Mouse (Mus musculus): ENCODE measurements at regions not wholly inside any gene's neighbourhood (a gene's known extent, or its start where the extent isn't known, plus 50 kb on each side); places are given as distances from the start of the nearest gene placed in this dataset.

GRCm38 (mm10) chr9:43660896-43661563, 82.8 kb upstream of the Nectin1 start:
- no peak overlapping the region for H3K27ac ChIP-seq
- H3K9me3 ChIP-seq: no peaks in the 10 kb centered on the region
- no peak overlapping the region for H3K9ac ChIP-seq
- H3K4me2 ChIP-seq: no peak overlapping the region
- no peaks in the 10 kb centered on the region for H3K27me3 ChIP-seq (replicated peaks)
- H3K36me3 ChIP-seq (replicated peaks): no peaks in the 10 kb centered on the region
- H3K4me1 ChIP-seq: no peaks in the 10 kb centered on the region
- 59% methylated on average over 11 of the region's 11 CpGs for WGBS
- no peak overlapping the region for H3K4me3 ChIP-seq
- ATAC-seq (replicated peaks): no peak

DNA sequence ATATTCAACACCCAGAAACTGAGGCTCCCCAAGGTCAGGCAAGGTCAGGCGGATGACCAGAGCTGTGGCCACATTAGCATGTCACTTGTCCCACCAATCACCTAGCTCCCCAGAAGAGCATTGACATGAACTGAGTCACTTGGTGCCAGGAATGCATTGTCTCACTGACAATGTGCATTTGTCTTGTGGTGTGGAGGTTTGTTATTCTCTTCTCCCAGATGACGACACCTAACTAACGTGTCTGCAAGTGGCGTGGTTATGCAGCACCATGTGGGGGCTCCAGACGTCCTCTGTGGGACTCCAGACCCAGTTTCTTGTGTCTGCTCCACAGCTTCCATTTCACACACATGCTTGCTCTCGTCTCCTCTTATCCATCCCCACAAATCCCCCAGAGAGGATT, 82.1 kb upstream of the Nectin1 start:
- no peak overlapping the region for H3K4me3 ChIP-seq
- ATAC-seq (replicated peaks): no peak
- H3K36me3 ChIP-seq (replicated peaks): no peaks in the 10 kb centered on the region
- H3K27me3 ChIP-seq (replicated peaks): no peaks in the 10 kb centered on the region
- 76% methylated on average over 6 of the region's 6 CpGs for WGBS
- H3K27ac ChIP-seq: no peak overlapping the region
- H3K9me3 ChIP-seq: no peaks in the 10 kb centered on the region
- no peaks in the 10 kb centered on the region for H3K4me1 ChIP-seq
- H3K9ac ChIP-seq: no peak overlapping the region
- H3K4me2 ChIP-seq: no peak overlapping the region

- Histone ChIP-seq H3K9me3 (no peaks in the 10 kb centered on the region), H3K4me1 (no peaks in the 10 kb centered on the region), H3K27me3 (replicated peaks) (no peaks in the 10 kb centered on the region), H3K27ac (no peak overlapping the region), H3K4me2 (no peak overlapping the region), H3K9ac (no peak overlapping the region), H3K36me3 (replicated peaks) (no peaks in the 10 kb centered on the region), H3K4me3 (no peak overlapping the region)
- ATAC-seq (replicated peaks): no peak
- WGBS: 80% methylated on average over 6 of the region's 6 CpGs
Observed at GRCm38 (mm10) chr9:43667386-43667785, 76.4 kb upstream of the Nectin1 start.

GRCm38 (mm10) chr9:43667974-43668373, 75.8 kb upstream of the Nectin1 start:
- no peaks in the 10 kb centered on the region for H3K4me1 ChIP-seq
- ATAC-seq (replicated peaks): no peak
- H3K27ac ChIP-seq: no peak overlapping the region
- H3K4me2 ChIP-seq: no peak overlapping the region
- no peaks in the 10 kb centered on the region for H3K27me3 ChIP-seq (replicated peaks)
- H3K9me3 ChIP-seq: no peaks in the 10 kb centered on the region
- WGBS: 83% methylated on average over 4 of the region's 4 CpGs
- no peaks in the 10 kb centered on the region for H3K36me3 ChIP-seq (replicated peaks)
- no peak overlapping the region for H3K9ac ChIP-seq
- H3K4me3 ChIP-seq: no peak overlapping the region

DNA sequence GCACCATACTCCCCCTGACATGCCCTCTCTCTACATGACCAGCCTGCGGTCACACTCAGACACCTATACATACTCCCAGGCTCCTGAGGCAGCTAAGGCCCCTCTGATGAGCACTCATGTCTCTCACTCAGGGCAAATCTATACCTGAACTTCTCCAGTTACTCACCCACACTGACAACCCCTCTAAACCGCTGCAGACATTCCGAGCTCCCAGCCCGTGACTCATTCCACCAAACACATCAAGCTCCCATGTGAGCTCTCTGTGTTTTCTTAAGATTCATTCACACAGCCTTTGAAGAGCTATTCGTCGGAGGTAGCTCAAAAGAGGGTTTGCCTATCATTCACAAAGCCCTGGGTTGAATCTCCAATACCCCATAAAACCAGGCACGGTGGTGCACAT, 75.1 kb upstream of the Nectin1 start:
- no peak overlapping the region for H3K4me2 ChIP-seq
- H3K4me1 ChIP-seq: no peaks in the 10 kb centered on the region
- no peaks in the 10 kb centered on the region for H3K9me3 ChIP-seq
- no peak for ATAC-seq (replicated peaks)
- no peaks in the 10 kb centered on the region for H3K36me3 ChIP-seq (replicated peaks)
- no peak overlapping the region for H3K27ac ChIP-seq
- no peaks in the 10 kb centered on the region for H3K27me3 ChIP-seq (replicated peaks)
- no peak overlapping the region for H3K9ac ChIP-seq
- no peak overlapping the region for H3K4me3 ChIP-seq
- 66% methylated on average over 7 of the region's 7 CpGs for WGBS

DNA sequence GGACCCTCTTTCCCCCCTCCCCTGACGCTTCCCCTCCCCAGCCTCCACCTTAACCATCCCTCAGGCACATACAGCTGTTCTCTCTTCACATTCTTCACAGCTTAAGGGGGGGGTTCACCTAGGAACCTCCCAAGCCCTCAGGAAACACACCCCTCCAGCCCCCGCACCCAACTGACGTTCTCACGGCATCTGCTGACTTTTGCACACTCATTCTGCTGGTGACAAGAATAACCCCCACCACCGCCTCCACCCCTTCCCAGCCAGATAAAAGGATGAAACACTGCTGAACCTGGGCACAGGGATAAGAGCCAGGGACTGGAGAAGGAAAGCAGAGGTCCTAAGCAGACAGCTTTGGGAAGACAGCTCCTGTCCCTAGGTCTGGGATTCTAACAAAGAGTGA, 73.2 kb upstream of the Nectin1 start:
- no peaks in the 10 kb centered on the region for H3K36me3 ChIP-seq (replicated peaks)
- 67% methylated on average over 5 of the region's 5 CpGs for WGBS
- H3K9me3 ChIP-seq: no peaks in the 10 kb centered on the region
- no peak overlapping the region for H3K9ac ChIP-seq
- peaks cover 9% of the 10 kb centered on the region; the same call in 1 of the 2 replicates for H3K4me1 ChIP-seq
- no peak overlapping the region for H3K4me2 ChIP-seq
- ATAC-seq (replicated peaks): no peak
- H3K4me3 ChIP-seq: no peak overlapping the region
- H3K27ac ChIP-seq: no peak overlapping the region
- no peaks in the 10 kb centered on the region for H3K27me3 ChIP-seq (replicated peaks)

- WGBS: 66% methylated on average over 4 of the region's 4 CpGs
Observed at GRCm38 (mm10) chr9:43673171-43673680, 70.6 kb upstream of the Nectin1 start.

DNA sequence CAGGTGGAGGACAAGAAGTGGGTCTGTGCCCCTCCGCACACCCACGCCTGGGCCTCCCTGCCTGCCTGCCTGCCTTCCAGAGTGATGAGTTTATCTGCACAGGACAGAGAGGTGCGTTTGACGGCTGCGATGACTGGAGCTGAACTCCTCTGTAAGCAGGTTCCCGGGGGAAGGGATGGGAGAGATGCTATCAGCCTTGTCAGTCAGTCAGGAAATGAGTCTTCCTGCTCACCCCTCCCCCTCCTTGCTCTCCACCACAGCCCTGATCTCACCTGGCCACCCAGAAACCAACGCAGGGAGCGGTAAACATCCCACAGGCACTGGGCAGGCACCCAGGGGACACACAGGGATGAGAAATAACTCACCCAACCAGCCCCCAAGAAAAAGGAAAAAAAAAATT, 69.5 kb upstream of the Nectin1 start:
- Histone ChIP-seq H3K4me1 (peaks cover 9% of the 10 kb centered on the region; the same call in 1 of the 2 replicates), H3K4me2 (no peak overlapping the region), H3K36me3 (replicated peaks) (no peaks in the 10 kb centered on the region), H3K9me3 (no peaks in the 10 kb centered on the region), H3K4me3 (no peak overlapping the region), H3K9ac (no peak overlapping the region), H3K27me3 (replicated peaks) (no peaks in the 10 kb centered on the region), H3K27ac (no peak overlapping the region)
- no peak for ATAC-seq (replicated peaks)
- WGBS: 52% methylated on average over 8 of the region's 8 CpGs

More at GRCm38 (mm10) chr9:43673171-43673680, 70.6 kb upstream of the Nectin1 start:
- no peaks in the 10 kb centered on the region for H3K27me3 ChIP-seq (replicated peaks)
- no peaks in the 10 kb centered on the region for H3K9me3 ChIP-seq
- no peak overlapping the region for H3K4me2 ChIP-seq
- H3K36me3 ChIP-seq (replicated peaks): no peaks in the 10 kb centered on the region
- H3K9ac ChIP-seq: no peak overlapping the region
- peaks cover 9% of the 10 kb centered on the region; the same call in 1 of the 2 replicates for H3K4me1 ChIP-seq
- H3K4me3 ChIP-seq: no peak overlapping the region
- ATAC-seq (replicated peaks): no peak
- no peak overlapping the region for H3K27ac ChIP-seq

DNA sequence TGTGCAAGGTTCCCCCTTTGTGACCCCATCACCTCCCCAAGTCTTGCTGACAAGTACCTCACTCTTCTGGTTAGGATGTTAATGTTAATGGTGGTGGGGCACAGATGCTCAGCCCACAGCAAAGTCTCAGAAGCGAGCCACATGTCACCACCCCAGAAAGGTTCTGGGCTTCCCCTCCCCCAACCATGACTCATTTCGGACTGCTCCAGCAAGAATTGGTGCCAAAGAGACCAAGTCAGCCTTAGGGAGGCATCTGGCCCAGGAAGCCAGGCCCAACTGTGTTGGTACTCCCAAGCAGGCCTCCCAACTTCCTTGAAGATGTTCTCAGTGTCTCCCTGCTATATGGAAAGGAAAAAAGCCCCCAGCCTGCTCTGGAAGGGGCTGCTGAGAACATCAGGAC, 67.8 kb upstream of the Nectin1 start:
- WGBS: 77% methylated on average over 2 of the region's 2 CpGs
- no peak for ATAC-seq (replicated peaks)
- Histone ChIP-seq H3K4me3 (no peak overlapping the region), H3K9me3 (no peaks in the 10 kb centered on the region), H3K27ac (no peak overlapping the region), H3K9ac (no peak overlapping the region), H3K4me2 (no peak overlapping the region), H3K4me1 (peaks cover 13% of the 10 kb centered on the region; the same call in 1 of the 2 replicates), H3K27me3 (replicated peaks) (no peaks in the 10 kb centered on the region), H3K36me3 (replicated peaks) (no peaks in the 10 kb centered on the region)

DNA sequence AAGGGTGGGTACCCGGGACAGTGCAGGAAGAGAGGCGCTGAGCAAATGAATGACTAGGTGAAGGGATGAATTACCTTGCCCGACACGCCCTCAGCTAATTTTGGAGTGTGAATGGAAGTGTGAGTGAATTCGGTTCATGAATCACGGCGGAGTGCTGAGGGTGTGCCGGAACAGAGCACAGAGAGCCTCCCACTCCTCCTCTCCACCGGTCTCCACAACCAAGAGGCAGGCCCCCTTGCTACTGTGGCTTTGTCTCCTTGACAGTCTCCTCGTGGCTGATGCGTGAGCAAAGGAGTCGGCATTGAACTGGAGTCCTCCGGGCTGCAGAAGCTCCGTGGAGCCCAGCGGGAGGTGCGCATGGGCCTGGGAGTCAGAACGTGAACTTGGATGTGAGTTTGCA, 64.5 kb upstream of the Nectin1 start:
- Histone ChIP-seq H3K27ac (no peak overlapping the region), H3K4me1 (peaks cover 9% of the 10 kb centered on the region; the same call in 1 of the 2 replicates), H3K4me2 (no peak overlapping the region), H3K36me3 (replicated peaks) (no peaks in the 10 kb centered on the region), H3K27me3 (replicated peaks) (no peaks in the 10 kb centered on the region), H3K9ac (no peak overlapping the region), H3K9me3 (no peaks in the 10 kb centered on the region), H3K4me3 (no peak overlapping the region)
- WGBS: 54% methylated on average over 17 of the region's 17 CpGs
- ATAC-seq (replicated peaks): no peak

DNA sequence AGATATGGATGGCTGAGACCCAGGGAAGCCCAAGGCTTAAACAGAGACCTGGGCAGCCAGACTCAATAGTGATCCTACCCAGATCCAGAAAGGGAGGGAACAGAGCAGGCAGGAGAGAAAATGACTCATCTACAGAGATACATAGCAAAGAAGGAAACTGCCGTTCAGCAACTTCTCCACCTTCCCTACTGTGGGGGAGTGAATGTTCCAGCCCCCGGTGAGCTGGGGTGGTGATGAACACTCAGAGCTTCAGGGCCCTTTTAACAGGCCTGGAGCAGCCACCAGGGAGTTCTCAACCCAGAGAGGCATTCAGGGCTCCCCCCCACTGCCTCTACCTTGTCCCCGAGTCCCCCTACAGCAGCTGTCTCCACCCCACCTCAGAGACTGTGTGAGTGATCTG, 62.5 kb upstream of the Nectin1 start:
- Histone ChIP-seq H3K4me2 (no peak overlapping the region), H3K9me3 (no peaks in the 10 kb centered on the region), H3K27me3 (replicated peaks) (no peaks in the 10 kb centered on the region), H3K9ac (no peak overlapping the region), H3K27ac (no peak overlapping the region), H3K36me3 (replicated peaks) (no peaks in the 10 kb centered on the region), H3K4me3 (no peak overlapping the region), H3K4me1 (0 out of 2 replicates have a peak, but pooled peaks cover 4% of the 10 kb centered on the region)
- WGBS: 71% methylated on average over 3 of the region's 3 CpGs
- ATAC-seq (replicated peaks): no peak

DNA sequence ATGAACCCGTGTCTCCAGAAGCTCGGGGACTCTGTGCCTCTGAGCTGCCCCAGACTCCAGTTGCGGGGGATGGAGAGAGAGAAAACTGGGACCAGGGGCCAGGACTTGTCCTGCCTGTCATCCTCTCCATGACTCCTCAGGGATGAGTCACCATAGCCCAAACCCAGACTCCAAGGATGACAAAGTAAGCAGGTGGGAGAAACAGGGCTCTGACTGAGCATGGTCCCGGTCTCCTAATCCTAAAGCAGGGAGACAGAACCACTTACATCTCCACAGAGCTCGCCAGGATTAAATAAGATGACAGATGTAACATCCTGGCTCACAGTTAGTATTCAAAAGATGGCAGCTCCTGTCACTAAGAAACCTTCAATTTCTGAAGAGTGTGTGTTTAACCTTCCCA, 61.7 kb upstream of the Nectin1 start:
- Histone ChIP-seq H3K27ac (no peak overlapping the region), H3K4me2 (no peak overlapping the region), H3K9me3 (no peaks in the 10 kb centered on the region), H3K36me3 (replicated peaks) (no peaks in the 10 kb centered on the region), H3K9ac (no peak overlapping the region), H3K4me1 (0 out of 2 replicates have a peak, but pooled peaks cover 4% of the 10 kb centered on the region), H3K27me3 (replicated peaks) (no peaks in the 10 kb centered on the region), H3K4me3 (no peak overlapping the region)
- WGBS: 74% methylated on average over 5 of the region's 5 CpGs
- no peak for ATAC-seq (replicated peaks)

GRCm38 (mm10) chr9:43684596-43684995, 59.2 kb upstream of the Nectin1 start:
- Histone ChIP-seq H3K4me3 (no peak overlapping the region), H3K4me1 (0 out of 2 replicates have a peak, but pooled peaks cover 2% of the 10 kb centered on the region), H3K9ac (no peak overlapping the region), H3K36me3 (replicated peaks) (no peaks in the 10 kb centered on the region), H3K27me3 (replicated peaks) (no peaks in the 10 kb centered on the region), H3K4me2 (no peak overlapping the region), H3K27ac (no peak overlapping the region), H3K9me3 (no peaks in the 10 kb centered on the region)
- WGBS: 86% methylated on average over 5 of the region's 5 CpGs
- no peak for ATAC-seq (replicated peaks)
